Mouse (Mus musculus) thymus, adult 2 months (tissue): ENCODE results near the gene Pias3.

Source experiments
- CTCF ChIP-seq: fragments of 200-500 bp; IDR thresholded peaks from 2 replicates; pipeline ENCODE4 v1.5.1; 2012; ENCODE audit warnings: mild to moderate bottlenecking, control low read depth, low read length, moderate library complexity, borderline replicate concordance; ENCODE audit not compliant: control insufficient read depth, poor library complexity, insufficient read depth; ENCODE audit errors: extremely low read depth
- POLR2A ChIP-seq: fragments of 200-500 bp; IDR thresholded peaks from 2 replicates; pipeline ENCODE4 v1.6.1; 2012; ENCODE audit warnings: mild to moderate bottlenecking, low read length, control low read depth, moderate library complexity; ENCODE audit not compliant: control insufficient read depth, poor library complexity, insufficient read depth; ENCODE audit errors: extremely low read depth

DNA sequence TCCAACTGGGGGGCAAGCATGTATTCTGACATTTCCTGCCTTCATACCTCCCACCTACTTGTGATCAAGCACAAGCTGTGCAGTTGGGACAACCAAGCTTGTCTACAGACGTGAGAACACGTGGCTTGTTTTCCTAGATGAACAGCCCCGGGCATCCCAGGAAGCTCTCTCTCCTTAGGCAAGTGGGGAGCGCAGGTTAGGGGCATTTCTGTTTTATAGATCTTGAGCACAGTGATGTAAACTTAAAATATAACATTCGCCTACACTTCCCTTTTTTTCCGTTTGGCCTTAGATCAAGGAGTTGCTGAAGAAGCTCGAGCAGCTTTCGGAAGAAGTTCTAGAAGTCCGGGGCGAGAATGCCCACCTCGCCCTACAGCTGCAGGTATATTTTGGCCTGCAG lies 7.3 kb upstream of the Pias3 start:
- TF ChIP-seq CTCF, result no peak
- TF ChIP-seq POLR2A, result no peak
